Mouse (Mus musculus): ENCODE measurements around the gene Tbcel. TPM values are rescaled to one million over a fixed set of nuclear protein-coding genes. Genes with fewer than 3 reads are reported as not detected.

Tbcel gene
- total and polyA plus RNA-seq, 3 experiments: 7.6 to 20.0 (median 18.2) TPM

DNA sequence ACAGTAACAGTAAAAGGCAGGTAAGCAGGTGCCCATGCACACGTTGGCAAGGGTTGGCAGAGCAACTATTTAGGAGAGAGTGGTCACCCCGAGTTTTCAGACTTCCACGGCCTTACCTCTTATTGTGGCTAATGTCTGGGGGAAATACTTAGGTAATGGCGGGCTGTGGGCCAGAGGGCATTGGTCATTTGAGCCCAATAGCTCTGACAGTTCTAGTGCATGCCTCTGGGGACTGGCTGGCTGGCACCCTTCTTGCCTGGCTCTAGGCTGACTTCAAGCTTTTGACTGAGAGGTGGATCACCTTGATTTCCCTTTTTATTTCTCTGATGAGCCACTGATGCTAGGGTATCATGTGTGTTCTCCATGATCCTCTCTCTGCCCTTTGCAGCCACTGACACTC is 129.5 kb downstream of the Tbcel start:
- H3K27ac ChIP-seq: no peak overlapping the region
- 80% methylated on average over 4 of the region's 4 CpGs for WGBS
- no peak for DNase-seq
- no peaks in the 10 kb centered on the region for H3K79me2 ChIP-seq (replicated peaks; ENCODE audit: control insufficient read depth, insufficient read depth, low read length)
- no peak overlapping the region for H3K9ac ChIP-seq (ENCODE audit: low read depth, low read length)
- H3K27me3 ChIP-seq (ENCODE audit: control insufficient read depth, insufficient read depth, low read length): no peaks in the 10 kb centered on the region; the same call in 1 of the 2 replicates
- no peak overlapping the region for H3K4me3 ChIP-seq
- no peak for TF ChIP-seq EP300 (IDR thresholded peaks at IDR 0.05; ENCODE audit: insufficient read depth, low read depth, low read length)
- no peak for TF ChIP-seq POLR2A (IDR thresholded peaks at IDR 0.05; ENCODE audit: insufficient read depth, low read depth, low read length)
- no peak for TF ChIP-seq CTCF (IDR thresholded peaks at IDR 0.05)
- intact Hi-C loops (cut with DNase I): no loop called here
- no peaks in the 10 kb centered on the region for H3K4me1 ChIP-seq (ENCODE audit: control insufficient read depth, insufficient read depth, low read length)
- no peaks in the 10 kb centered on the region for H3K36me3 ChIP-seq (ENCODE audit: control insufficient read depth, insufficient read depth, low read length)

DNA sequence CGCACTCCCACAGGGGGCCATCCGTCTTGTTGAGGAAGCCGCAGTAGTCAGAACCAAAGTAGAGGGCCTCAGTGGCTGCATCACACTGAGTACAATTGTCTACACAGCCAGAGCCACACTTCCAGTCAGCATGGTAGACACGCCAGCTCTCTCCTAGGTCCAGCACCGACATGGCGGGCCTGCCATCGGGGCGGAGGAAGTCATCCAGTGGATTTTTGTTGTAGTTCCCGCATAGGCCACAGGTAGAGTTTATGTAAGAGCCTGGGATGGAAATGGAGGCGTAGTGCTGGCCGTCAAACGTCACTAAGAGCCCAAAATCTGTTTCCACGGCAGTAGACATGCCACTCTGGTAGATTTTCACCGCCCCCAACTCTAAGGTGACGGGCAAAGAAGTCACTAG is 130.0 kb downstream of the Tbcel start:
- H3K36me3 ChIP-seq (ENCODE audit: control insufficient read depth, insufficient read depth, low read length): no peaks in the 10 kb centered on the region
- H3K27me3 ChIP-seq (ENCODE audit: control insufficient read depth, insufficient read depth, low read length): no peaks in the 10 kb centered on the region; the same call in 1 of the 2 replicates
- no peak overlapping the region for H3K27ac ChIP-seq
- H3K4me1 ChIP-seq (ENCODE audit: control insufficient read depth, insufficient read depth, low read length): no peaks in the 10 kb centered on the region
- intact Hi-C loops (cut with DNase I): no loop called here
- no peak for DNase-seq
- H3K79me2 ChIP-seq (replicated peaks; ENCODE audit: control insufficient read depth, insufficient read depth, low read length): no peaks in the 10 kb centered on the region
- TF ChIP-seq EP300 (IDR thresholded peaks at IDR 0.05; ENCODE audit: insufficient read depth, low read depth, low read length): no peak
- no peak for TF ChIP-seq CTCF (IDR thresholded peaks at IDR 0.05)
- TF ChIP-seq POLR2A (IDR thresholded peaks at IDR 0.05; ENCODE audit: insufficient read depth, low read depth, low read length): no peak
- no peak overlapping the region for H3K9ac ChIP-seq (ENCODE audit: low read depth, low read length)
- no peak overlapping the region for H3K4me3 ChIP-seq
- 90% methylated on average over 15 of the region's 15 CpGs for WGBS

DNA sequence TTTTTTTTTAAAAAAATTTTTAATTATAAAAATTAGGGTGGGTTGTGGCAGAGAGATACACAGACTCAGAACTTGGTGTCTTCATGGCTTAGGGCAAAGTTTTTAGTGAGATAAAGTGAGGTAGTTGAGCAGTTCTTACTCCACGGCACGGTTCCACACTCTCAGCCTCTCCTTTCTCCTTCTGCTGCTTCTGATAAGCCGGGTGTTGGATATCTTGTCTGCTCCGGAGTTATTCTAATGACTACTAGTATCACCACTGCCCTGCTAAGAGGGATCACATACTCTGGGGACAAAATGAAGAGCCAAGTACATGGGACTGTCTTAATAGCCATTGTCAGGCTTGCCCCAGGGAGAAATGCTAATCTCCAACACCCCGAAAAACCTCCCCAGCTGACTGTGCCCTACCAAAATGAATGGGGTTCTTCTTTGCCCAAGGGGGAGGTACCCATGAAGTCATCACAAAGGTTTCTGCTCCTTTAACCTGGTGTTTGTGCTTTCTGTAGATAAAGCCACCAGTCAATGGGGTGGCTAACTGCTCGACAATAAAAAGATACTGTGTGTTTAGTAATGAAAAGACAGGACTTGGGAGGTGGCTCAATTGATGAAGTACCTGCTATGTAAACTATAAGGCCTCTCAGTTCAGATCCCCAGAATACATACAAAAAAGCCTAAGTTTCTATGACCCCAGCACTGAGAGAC is 135.8 kb downstream of the Tbcel start:
- WGBS: 46% methylated on average over 6 of the region's 6 CpGs
- no peak for DNase-seq
- no peak for TF ChIP-seq CTCF (IDR thresholded peaks at IDR 0.05)
- no peak for TF ChIP-seq EP300 (IDR thresholded peaks at IDR 0.05; ENCODE audit: insufficient read depth, low read depth, low read length)

More for the DNA sequence above, 135.8 kb downstream of the Tbcel start:
- H3K79me2 ChIP-seq (replicated peaks; ENCODE audit: control insufficient read depth, insufficient read depth, low read length): no peaks in the 10 kb centered on the region
- no peaks in the 10 kb centered on the region for H3K36me3 ChIP-seq (ENCODE audit: control insufficient read depth, insufficient read depth, low read length)
- no peaks in the 10 kb centered on the region for H3K4me1 ChIP-seq (ENCODE audit: control insufficient read depth, insufficient read depth, low read length)
- intact Hi-C loops (cut with DNase I): no loop called here
- no peak overlapping the region for H3K4me3 ChIP-seq
- no peak overlapping the region for H3K9ac ChIP-seq (ENCODE audit: low read depth, low read length)
- H3K27me3 ChIP-seq (ENCODE audit: control insufficient read depth, insufficient read depth, low read length): no peaks in the 10 kb centered on the region
- H3K27ac ChIP-seq: no peak overlapping the region

Small RNA genes within 50 kb of the gene (microRNA-seq; reads per million reads assigned to microRNA genes)
- gene Gm44311: 0 reads per million in 2 experiments

Other genes starting within 250 kb of the Tbcel start
- 10 to 100 TPM; 15.8 to 19.1 TPM for gene Sc5d, start 243.6 kb downstream of the Tbcel start, total RNA-seq (2021)
- gene Sc5d, start 243.6 kb downstream of the Tbcel start, polyA plus RNA-seq (2012; rRNA removed): 24.3 and 59.2 TPM in 2 replicates
- gene Tecta, start 107.9 kb downstream of the Tbcel start, total RNA-seq (2021): under 1 TPM; 0.02 to 0.05 TPM
- 0.02 and 0.06 TPM in 2 replicates for gene Tecta, start 107.9 kb downstream of the Tbcel start, polyA plus RNA-seq (2012; rRNA removed)